Mouse (Mus musculus): ENCODE results near the gene Smim4. TPM values are rescaled to one million over a fixed set of nuclear protein-coding genes. Genes with fewer than 3 reads are reported as not detected.

Gene Smim4
- total RNA-seq (2012; rRNA removed): 43.3 and 45.3 TPM in 2 replicates

- peak within 1 kb of the TSS; percentile 87 to 92 for H3K4me3 ChIP-seq (ENCODE audit: insufficient read depth in 1 of 2, low read depth in 1 of 2, low read length in 2 of 2, poor library complexity in 1 of 2, severe bottlenecking in 1 of 2)
- no peaks in the 10 kb centered on the region for H3K9me3 ChIP-seq (ENCODE audit: control insufficient read depth, insufficient read depth, low read depth, low read length)
- H3K9ac ChIP-seq (ENCODE audit: insufficient read depth, low read depth, low read length, poor library complexity, severe bottlenecking): peak within 1 kb of the TSS; percentile 87
- H3K4me1 ChIP-seq (ENCODE audit: control insufficient read depth in 2 of 2, insufficient read depth in 2 of 2, low read length in 2 of 2, poor library complexity in 1 of 2): peaks cover 5 to 16% of the 10 kb centered on the region in 2 experiments; a peak in 3 of 4 replicates
- H3K36me3 ChIP-seq (ENCODE audit: control insufficient read depth, insufficient read depth, low read length, poor library complexity, severe bottlenecking): peaks cover 2% of the 10 kb centered on the region; the same call in 1 of the 2 replicates
- in situ Hi-C loops (cut with MboI; ENCODE audit: low sequenced_read_pairs in 2 of 2, unreplicated experiment in 2 of 2): no loop called here
- DNase-seq (ENCODE audit: low read depth, low spot score): peak; percentile 98
- TF ChIP-seq MAFK (IDR thresholded peaks at IDR 0.05; ENCODE audit: insufficient read depth, low read depth, low read length): no peak
- no peak for TF ChIP-seq CHD2 (IDR thresholded peaks at IDR 0.05; ENCODE audit: low read depth, low read length)
- TF ChIP-seq ZC3H11A (IDR thresholded peaks at IDR 0.05; ENCODE audit: borderline replicate concordance, low read depth, low read length): no peak
- H3K27ac ChIP-seq (ENCODE audit: insufficient read depth, low read depth, low read length, poor library complexity, severe bottlenecking): 0 out of 2 replicates have a peak within 1 kb of the TSS, but pooled peaks have one; percentile 10
Measured at GRCm38 (mm10) chr14:31128826-31129219, at the start of gene Smim4. TSS of gene Smim4 (minus strand) at chr14:31128956.

- Histone ChIP-seq H3K36me3 (ENCODE audit: control insufficient read depth, insufficient read depth, low read length, poor library complexity, severe bottlenecking) (peaks cover 78% of the 10 kb centered on the region), H3K9ac (ENCODE audit: insufficient read depth, low read depth, low read length, poor library complexity, severe bottlenecking) (no peak overlapping the region), H3K4me1 (ENCODE audit: control insufficient read depth in 2 of 2, insufficient read depth in 2 of 2, low read length in 2 of 2, poor library complexity in 1 of 2) (peaks cover 0 to 12% of the 10 kb centered on the region in 2 experiments; a peak in 1 of 4 replicates), H3K27ac (ENCODE audit: insufficient read depth, low read depth, low read length, poor library complexity, severe bottlenecking) (no peak overlapping the region), H3K4me3 (ENCODE audit: insufficient read depth in 1 of 2, low read depth in 1 of 2, low read length in 2 of 2, poor library complexity in 1 of 2, severe bottlenecking in 1 of 2) (no peak overlapping the region), H3K9me3 (ENCODE audit: control insufficient read depth, insufficient read depth, low read depth, low read length) (no peaks in the 10 kb centered on the region)
- no peak for DNase-seq (ENCODE audit: low read depth, low spot score)
- in situ Hi-C loops (cut with MboI; ENCODE audit: low sequenced_read_pairs in 2 of 2, unreplicated experiment in 2 of 2): no loop called here
- TF ChIP-seq CHD2 (IDR thresholded peaks at IDR 0.05; ENCODE audit: low read depth, low read length) (no peak), MAFK (IDR thresholded peaks at IDR 0.05; ENCODE audit: insufficient read depth, low read depth, low read length) (no peak), HCFC1 (IDR thresholded peaks at IDR 0.05; ENCODE audit: borderline replicate concordance, insufficient read depth, low read length) (no peak), ZC3H11A (IDR thresholded peaks at IDR 0.05; ENCODE audit: borderline replicate concordance, low read depth, low read length) (no peak), ZNF384 (IDR thresholded peaks at IDR 0.05; ENCODE audit: low read depth, low read length) (no peak)
Measured at GRCm38 (mm10) chr14:31177715-31178114, 49.0 kb upstream of the Smim4 start.

- Histone ChIP-seq H3K4me3 (ENCODE audit: insufficient read depth in 1 of 2, low read depth in 1 of 2, low read length in 2 of 2, poor library complexity in 1 of 2, severe bottlenecking in 1 of 2) (peak overlapping the region in 1 of 2 experiments; percentile 42; a peak in 3 of 4 replicates), H3K9me3 (ENCODE audit: control insufficient read depth, insufficient read depth, low read depth, low read length) (no peaks in the 10 kb centered on the region), H3K27ac (ENCODE audit: insufficient read depth, low read depth, low read length, poor library complexity, severe bottlenecking) (no peak overlapping the region), H3K36me3 (ENCODE audit: control insufficient read depth, insufficient read depth, low read length, poor library complexity, severe bottlenecking) (peaks cover 78% of the 10 kb centered on the region), H3K9ac (ENCODE audit: insufficient read depth, low read depth, low read length, poor library complexity, severe bottlenecking) (peak overlapping the region; percentile 38), H3K4me1 (ENCODE audit: control insufficient read depth in 2 of 2, insufficient read depth in 2 of 2, low read length in 2 of 2, poor library complexity in 1 of 2) (peaks cover 0 to 14% of the 10 kb centered on the region in 2 experiments; a peak in 1 of 4 replicates)
- in situ Hi-C loops (cut with MboI; ENCODE audit: low sequenced_read_pairs in 2 of 2, unreplicated experiment in 2 of 2): no loop called here
- no peak for DNase-seq (ENCODE audit: low read depth, low spot score)
- TF ChIP-seq CHD2 (IDR thresholded peaks at IDR 0.05; ENCODE audit: low read depth, low read length) (no peak), MAFK (IDR thresholded peaks at IDR 0.05; ENCODE audit: insufficient read depth, low read depth, low read length) (no peak), HCFC1 (IDR thresholded peaks at IDR 0.05; ENCODE audit: borderline replicate concordance, insufficient read depth, low read length) (no peak), ZC3H11A (IDR thresholded peaks at IDR 0.05; ENCODE audit: borderline replicate concordance, low read depth, low read length) (no peak), ZNF384 (IDR thresholded peaks at IDR 0.05; ENCODE audit: low read depth, low read length) (no peak)
Measured at GRCm38 (mm10) chr14:31177287-31177686, 48.5 kb upstream of the Smim4 start.

GRCm38 (mm10) chr14:31173537-31173936 is 44.8 kb upstream of the Smim4 start:
- no peak overlapping the region for H3K4me3 ChIP-seq (ENCODE audit: insufficient read depth in 1 of 2, low read depth in 1 of 2, low read length in 2 of 2, poor library complexity in 1 of 2, severe bottlenecking in 1 of 2)
- peaks cover 0 to 15% of the 10 kb centered on the region in 2 experiments; a peak in 1 of 4 replicates for H3K4me1 ChIP-seq (ENCODE audit: control insufficient read depth in 2 of 2, insufficient read depth in 2 of 2, low read length in 2 of 2, poor library complexity in 1 of 2)
- in situ Hi-C loops (cut with MboI; ENCODE audit: low sequenced_read_pairs in 2 of 2, unreplicated experiment in 2 of 2): no loop called here
- H3K36me3 ChIP-seq (ENCODE audit: control insufficient read depth, insufficient read depth, low read length, poor library complexity, severe bottlenecking): peaks cover 69% of the 10 kb centered on the region
- H3K9ac ChIP-seq (ENCODE audit: insufficient read depth, low read depth, low read length, poor library complexity, severe bottlenecking): no peak overlapping the region
- TF ChIP-seq ZNF384 (IDR thresholded peaks at IDR 0.05; ENCODE audit: low read depth, low read length) (no peak), CHD2 (IDR thresholded peaks at IDR 0.05; ENCODE audit: low read depth, low read length) (no peak), ZC3H11A (IDR thresholded peaks at IDR 0.05; ENCODE audit: borderline replicate concordance, low read depth, low read length) (no peak), MAFK (IDR thresholded peaks at IDR 0.05; ENCODE audit: insufficient read depth, low read depth, low read length) (no peak), HCFC1 (IDR thresholded peaks at IDR 0.05; ENCODE audit: borderline replicate concordance, insufficient read depth, low read length) (no peak)
- H3K27ac ChIP-seq (ENCODE audit: insufficient read depth, low read depth, low read length, poor library complexity, severe bottlenecking): no peak overlapping the region
- no peak for DNase-seq (ENCODE audit: low read depth, low spot score)
- no peaks in the 10 kb centered on the region for H3K9me3 ChIP-seq (ENCODE audit: control insufficient read depth, insufficient read depth, low read depth, low read length)

Measured in ES-E14 (cell line).